Mouse (Mus musculus) ES-Bruce4 (cell line): ENCODE measurements around the gene Tenm4. TPM values are rescaled to one million over a fixed set of nuclear protein-coding genes. Genes with fewer than 3 reads are reported as not detected.

ENCODE experiments used
- H3K27ac ChIP-seq: 2 replicates; pipeline ENCODE4 v1.5.1; 2012; ENCODE audit warnings: low read length, inconsistent platforms; ENCODE audit not compliant: insufficient read depth
- H3K27me3 ChIP-seq: 2 replicates; pipeline ENCODE4 v1.6.1; 2012; ENCODE audit warnings: mild to moderate bottlenecking, low read length, inconsistent platforms; ENCODE audit not compliant: control insufficient read depth, poor library complexity, insufficient read depth, severe bottlenecking
- H3K36me3 ChIP-seq: 2 replicates; pipeline ENCODE4 v1.6.1; 2012; ENCODE audit warnings: inconsistent platforms, mild to moderate bottlenecking, low read length, moderate library complexity; ENCODE audit not compliant: control insufficient read depth, poor library complexity, insufficient read depth, severe bottlenecking
- H3K4me1 ChIP-seq: one replicate; pipeline ENCODE4 v1.8.1; 2011; ENCODE audit warnings: low read length; ENCODE audit not compliant: control insufficient read depth, insufficient read depth
- H3K4me3 ChIP-seq: 2 replicates; pipeline ENCODE4 v1.5.1; 2011; ENCODE audit warnings: low read depth, mild to moderate bottlenecking, low read length
- H3K9ac ChIP-seq: 2 replicates; pipeline ENCODE4 v1.6.1; 2012; ENCODE audit warnings: low read depth, mild to moderate bottlenecking, inconsistent platforms; ENCODE audit not compliant: poor library complexity, severe bottlenecking
- H3K9me3 ChIP-seq: replicated peaks from 2 replicates; pipeline ENCODE4 v1.6.1; 2012; ENCODE audit warnings: mild to moderate bottlenecking, low read length, inconsistent platforms; ENCODE audit not compliant: control insufficient read depth, poor library complexity, insufficient read depth, severe bottlenecking
- CTCF ChIP-seq: IDR thresholded peaks from one replicate; pipeline ENCODE4 v1.8.1; 2011; ENCODE audit warnings: low read depth, low read length
- EP300 ChIP-seq: IDR thresholded peaks from 2 replicates; pipeline ENCODE4 v1.6.1; 2011; ENCODE audit warnings: low read depth, low read length; ENCODE audit not compliant: insufficient read depth
- POLR2A ChIP-seq: IDR thresholded peaks from one replicate; pipeline ENCODE4 v1.8.1; 2011; ENCODE audit warnings: low read length; ENCODE audit not compliant: insufficient read depth
- polyA plus RNA-seq: library from polyadenylated mRNA; stranded (reverse); fragments of >200 nt; gene quantifications from 2 replicates; pipeline ENCODE4 v1.2.4, GENCODE M21; 2011; ENCODE audit warnings: low read depth; ENCODE audit not compliant: missing spikeins, insufficient read depth, insufficient read length

Tenm4 gene
- polyA plus RNA-seq, 1 experiment: 4.8 TPM

- no peak overlapping the region for H3K4me3 ChIP-seq
- no peak overlapping the region for H3K9ac ChIP-seq
- no peak for TF ChIP-seq EP300
- TF ChIP-seq CTCF: no peak
- TF ChIP-seq POLR2A: no peak
- H3K36me3 ChIP-seq: no peaks in the 10 kb centered on the region
- no peak overlapping the region for H3K27ac ChIP-seq
- no peaks in the 10 kb centered on the region for H3K9me3 ChIP-seq
- H3K27me3 ChIP-seq: no peaks in the 10 kb centered on the region
- H3K4me1 ChIP-seq: no peaks in the 10 kb centered on the region
Measured at GRCm38 (mm10) chr7:96839586-96839985, 668.5 kb downstream of the Tenm4 start.

- no peaks in the 10 kb centered on the region for H3K9me3 ChIP-seq
- no peaks in the 10 kb centered on the region for H3K27me3 ChIP-seq
- no peak overlapping the region for H3K27ac ChIP-seq
- no peaks in the 10 kb centered on the region for H3K4me1 ChIP-seq
- H3K9ac ChIP-seq: no peak overlapping the region
- no peak overlapping the region for H3K4me3 ChIP-seq
- H3K36me3 ChIP-seq: no peaks in the 10 kb centered on the region
- TF ChIP-seq POLR2A: no peak
- no peak for TF ChIP-seq CTCF
- no peak for TF ChIP-seq EP300
Measured at GRCm38 (mm10) chr7:96842477-96843255, 671.6 kb downstream of the Tenm4 start.

- Histone ChIP-seq H3K27ac (no peak overlapping the region), H3K27me3 (no peaks in the 10 kb centered on the region), H3K36me3 (no peaks in the 10 kb centered on the region), H3K4me3 (no peak overlapping the region), H3K4me1 (no peaks in the 10 kb centered on the region), H3K9me3 (no peaks in the 10 kb centered on the region), H3K9ac (no peak overlapping the region)
- TF ChIP-seq CTCF (no peak), POLR2A (no peak), EP300 (no peak)
Measured at GRCm38 (mm10) chr7:96844104-96844894, 673.3 kb downstream of the Tenm4 start.

GRCm38 (mm10) chr7:96852781-96853180 lies 681.7 kb downstream of the Tenm4 start:
- no peak overlapping the region for H3K9ac ChIP-seq
- no peak overlapping the region for H3K27ac ChIP-seq
- no peaks in the 10 kb centered on the region for H3K36me3 ChIP-seq
- H3K27me3 ChIP-seq: no peaks in the 10 kb centered on the region
- H3K9me3 ChIP-seq: no peaks in the 10 kb centered on the region
- no peak overlapping the region for H3K4me3 ChIP-seq
- H3K4me1 ChIP-seq: no peaks in the 10 kb centered on the region
- no peak for TF ChIP-seq EP300
- TF ChIP-seq POLR2A: no peak
- TF ChIP-seq CTCF: no peak

- H3K4me1 ChIP-seq: no peaks in the 10 kb centered on the region
- no peaks in the 10 kb centered on the region for H3K27me3 ChIP-seq
- H3K36me3 ChIP-seq: no peaks in the 10 kb centered on the region
- H3K4me3 ChIP-seq: no peak overlapping the region
- TF ChIP-seq POLR2A (no peak), CTCF (no peak), EP300 (no peak)
- H3K9me3 ChIP-seq: no peaks in the 10 kb centered on the region
- no peak overlapping the region for H3K9ac ChIP-seq
- no peak overlapping the region for H3K27ac ChIP-seq
Measured at GRCm38 (mm10) chr7:96855867-96856406, 684.9 kb downstream of the Tenm4 start.

- Histone ChIP-seq H3K9ac (no peak overlapping the region), H3K4me3 (no peak overlapping the region), H3K27me3 (no peaks in the 10 kb centered on the region), H3K4me1 (no peaks in the 10 kb centered on the region), H3K27ac (no peak overlapping the region), H3K9me3 (no peaks in the 10 kb centered on the region), H3K36me3 (no peaks in the 10 kb centered on the region)
- TF ChIP-seq CTCF: no peak
- TF ChIP-seq EP300: no peak
- TF ChIP-seq POLR2A: no peak
Measured at GRCm38 (mm10) chr7:96856518-96856917, 685.5 kb downstream of the Tenm4 start.
